Comparison of ENCODE assay signal across 18 mouse cellular contexts in the genomic region with DNA sequence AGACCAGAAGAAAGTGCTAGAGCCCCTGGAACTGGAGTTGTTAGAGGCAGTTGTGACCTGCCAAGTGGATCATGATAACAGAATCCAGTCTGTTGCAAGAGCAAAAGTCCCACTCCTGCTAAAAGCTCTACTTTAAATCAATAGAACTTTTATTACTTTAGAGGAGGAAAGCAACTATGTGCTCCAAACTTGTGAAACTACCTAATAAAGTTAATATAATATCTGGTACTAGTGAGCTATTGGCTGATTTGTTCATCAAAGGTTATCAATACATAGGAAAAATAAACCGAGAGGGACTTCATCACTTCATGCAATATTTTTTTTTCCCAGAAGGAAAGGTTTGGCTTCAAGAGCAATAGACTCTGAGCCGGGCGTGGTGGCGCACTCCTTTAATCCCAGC. TPM values are rescaled to one million over a fixed set of nuclear protein-coding genes. Genes with fewer than 3 reads are reported as not detected.
DNase-seq lines count a peak whose midpoint lies in the region; ATAC-seq and TF ChIP-seq lines count a peak whose summit lies in the region.
"Had no signal": no experiment of that assay in that cellular context is flagged by ENCODE, and none has a peak within 500 bp of the region (broad histone marks: within the 10 kb centered on the region; RNA-seq: fewer than 3 reads in every experiment).

No protein-coding gene starts in this region.

- peak; percentile 94 for DNase-seq in liver, adult 2 months (ENCODE audit: extremely low read depth, low read depth, low spot score)
- DNase-seq: adrenal gland, adult 2 months; adrenal gland, adult 8-10 months; adrenal gland, postnatal 10 days; adrenal gland, postnatal 14 days; adrenal gland, postnatal 25 days; adrenal gland, postnatal 36 days; B cell, adult 2 months; cerebellum, adult 11 months; cerebellum, adult 11-12 months; cerebellum, adult 18-20 months; cerebellum, adult 2 months had no signal

- H3K79me2 ChIP-seq in liver, adult 2 months (ENCODE audit: control insufficient read depth, insufficient read depth, low read length), result no peaks in the 10 kb centered on the region

- H3K36me3 ChIP-seq in liver, adult 2 months (ENCODE audit: control insufficient read depth, insufficient read depth, low read length), result no peaks in the 10 kb centered on the region
- H3K36me3 ChIP-seq in liver, embryonic 12.5 days, result no peaks in the 10 kb centered on the region
- H3K36me3 ChIP-seq: G1E had no signal

- 27% methylated on average over 4 of the region's 4 CpGs for WGBS in liver, adult 2 months
- 72% methylated on average over 4 of the region's 4 CpGs for WGBS in liver, embryonic 12.5 days (ENCODE audit: insufficient replicate concordance)

- no peak overlapping the region for H3K4me2 ChIP-seq in liver, embryonic 12.5 days

- TF ChIP-seq CTCF in liver, adult 2 months (IDR thresholded peaks at IDR 0.05; ENCODE audit: low read depth, low read length), result no peak

- H3K4me1 ChIP-seq in liver, adult 2 months (ENCODE audit: control insufficient read depth, insufficient read depth, low read length), result no peaks in the 10 kb centered on the region
- H3K4me1 ChIP-seq in liver, embryonic 12.5 days, result no peaks in the 10 kb centered on the region

- H3K9ac ChIP-seq in liver, adult 2 months (ENCODE audit: low read depth, low read length), result no peak overlapping the region
- H3K9ac ChIP-seq in liver, embryonic 12.5 days, result no peak overlapping the region

- no peaks in the 10 kb centered on the region for H3K9me3 ChIP-seq in liver, embryonic 12.5 days (replicated peaks)
- H3K9me3 ChIP-seq: G1E had no signal

- no peak for ATAC-seq in liver, embryonic 12.5 days
- ATAC-seq: activated CD4-positive, CD25-positive, alpha-beta regulatory T cell, adult 4 months; CD4-positive, CD25-positive, alpha-beta regulatory T cell, adult 4 months; Patski had no signal

- TF ChIP-seq POLR2A in liver, adult 2 months (IDR thresholded peaks at IDR 0.05; ENCODE audit: extremely low read depth, insufficient read depth, low read length), result no peak

- no peaks in the 10 kb centered on the region for H3K27me3 ChIP-seq in liver, adult 2 months (ENCODE audit: control insufficient read depth, insufficient read depth, low read length)
- H3K27me3 ChIP-seq in liver, embryonic 12.5 days (replicated peaks), result no peaks in the 10 kb centered on the region
- H3K27me3 ChIP-seq: CH12.LX, Patski had no signal

- H3K4me3 ChIP-seq in liver, adult 2 months (ENCODE audit: insufficient read depth, low read depth, low read length), result no peak overlapping the region
- H3K4me3 ChIP-seq in liver, embryonic 12.5 days, result no peak overlapping the region

- no peak overlapping the region for H3K27ac ChIP-seq in liver, adult 2 months (replicated peaks; ENCODE audit: insufficient read depth, low read depth, low read length)
- no peak overlapping the region for H3K27ac ChIP-seq in liver, embryonic 12.5 days

RNA-seq across cellular contexts. Expression of gene Zfand5, which starts 25.3 kb away (rescaled TPM):
- 37.9 and 39.7 TPM in 2 replicates for total RNA-seq in liver, adult 2 months (2014; rRNA removed)
- polyA plus RNA-seq in liver, adult 2 months (2012; rRNA removed), result 7.6 and 8.7 TPM in 2 replicates
- polyA plus RNA-seq in liver, embryonic 12.5 days (2016; fragmentation: Nextera tagmentation; extraction: Ambion mirVana), result 62.0 and 63.3 TPM in 2 replicates
